In genomic region chr3:8244526-8245194, GRCm38 (mm10) we compare ENCODE assay signal across 8 mouse cellular contexts.
DNase-seq lines count a peak whose midpoint lies in the region; ATAC-seq and TF ChIP-seq lines count a peak whose summit lies in the region.
"Not testable (repeated sequence)": the region's sequence is repeated elsewhere in the genome, so short reads cannot be mapped to it uniquely, and the experiment has no call there.

No protein-coding gene starts in this region.

- DNase-seq in 3T3-L1 (ENCODE audit: low read depth, low spot score) (peak; percentile 74), MN1 (ENCODE audit: low spot score) (peak; percentile 83)
- DNase-seq in c-Kit-positive CD71-positive TER-119-positive erythroid progenitor cells, embryonic 14.5 days (ENCODE audit: low spot score): peak; percentile 62
- DNase-seq in forebrain, embryonic 11.5 days (ENCODE audit: low spot score): peak; percentile 54
- peak; percentile 73 for DNase-seq in intestine, embryonic 14.5 days (ENCODE audit: low spot score)
- DNase-seq in liver, embryonic 14.5 days (ENCODE audit: low read depth in 3 of 3, low spot score in 3 of 3): peak; percentile 53 to 59 (median 57)
- peak; percentile 37 for DNase-seq in neural tube, embryonic 10.5 days (ENCODE audit: extremely low spot score, low spot score)
- DNase-seq in testis, postnatal 14 days (ENCODE audit: low spot score): peak; percentile 11

- not testable (repeated sequence) for H3K27ac ChIP-seq in forebrain, embryonic 11.5 days (ENCODE audit: low read depth, low read length); intestine, embryonic 14.5 days (ENCODE audit: low read depth); liver, embryonic 14.5 days

- not testable (repeated sequence) for TF ChIP-seq EP300 in liver, embryonic 14.5 days (IDR thresholded peaks at IDR 0.05; ENCODE audit: low read depth)

- not testable (repeated sequence) for H3K36me3 ChIP-seq in forebrain, embryonic 11.5 days (ENCODE audit: control insufficient read depth, insufficient read depth, low read length); intestine, embryonic 14.5 days (ENCODE audit: control insufficient read depth, insufficient read depth, low read length); liver, embryonic 14.5 days (replicated peaks; ENCODE audit: control insufficient read depth, insufficient read depth, low read depth)

- H3K27me3 ChIP-seq in forebrain, embryonic 11.5 days (ENCODE audit: control insufficient read depth, insufficient read depth, low read length); intestine, embryonic 14.5 days (replicated peaks; ENCODE audit: control insufficient read depth, insufficient read depth, low read length); liver, embryonic 14.5 days (ENCODE audit: control insufficient read depth, insufficient read depth, low read length): not testable (repeated sequence)

- 91% methylated on average over 4 of the region's 4 CpGs for WGBS in forebrain, embryonic 11.5 days
- 89% methylated on average over 4 of the region's 4 CpGs for WGBS in intestine, embryonic 14.5 days
- 69% methylated on average over 4 of the region's 4 CpGs for WGBS in liver, embryonic 14.5 days (ENCODE audit: insufficient replicate concordance)

- not testable (repeated sequence) for H3K4me3 ChIP-seq in forebrain, embryonic 11.5 days (ENCODE audit: low read depth, low read length); intestine, embryonic 14.5 days (ENCODE audit: low read depth, low read length); liver, embryonic 14.5 days (ENCODE audit: insufficient read depth in 1 of 2, low read depth in 2 of 2, low read length in 2 of 2)

- not testable (repeated sequence) for H3K4me1 ChIP-seq in forebrain, embryonic 11.5 days (replicated peaks; ENCODE audit: control insufficient read depth, insufficient read depth, low read length); intestine, embryonic 14.5 days (replicated peaks; ENCODE audit: control insufficient read depth, insufficient read depth, low read length); liver, embryonic 14.5 days (replicated peaks; ENCODE audit: control insufficient read depth in 2 of 2, insufficient read depth in 2 of 2, low read length in 1 of 2)

- TF ChIP-seq CTCF in liver, embryonic 14.5 days (IDR thresholded peaks at IDR 0.05; ENCODE audit: low read depth): not testable (repeated sequence)

- not testable (repeated sequence) for H3K9ac ChIP-seq in forebrain, embryonic 11.5 days (ENCODE audit: low read length); intestine, embryonic 14.5 days (ENCODE audit: low read length); liver, embryonic 14.5 days (replicated peaks)

- H3K4me2 ChIP-seq in forebrain, embryonic 11.5 days (ENCODE audit: low read depth, low read length, severe bottlenecking); intestine, embryonic 14.5 days (ENCODE audit: low read length); liver, embryonic 14.5 days (ENCODE audit: low read depth): not testable (repeated sequence)

- H3K9me3 ChIP-seq in forebrain, embryonic 11.5 days (ENCODE audit: control insufficient read depth, low read length); intestine, embryonic 14.5 days (ENCODE audit: control insufficient read depth, low read length); liver, embryonic 14.5 days (ENCODE audit: control insufficient read depth, low read length): not testable (repeated sequence)

- ATAC-seq in forebrain, embryonic 11.5 days (replicated peaks; ENCODE audit: low FRiP score); intestine, embryonic 14.5 days (replicated peaks; ENCODE audit: low FRiP score, low TSS enrichment, low read depth); liver, embryonic 14.5 days (ENCODE audit: insufficient read depth): not testable (repeated sequence)

Comparison
In these comparisons a context has a peak if more than half of its experiments do, and no peak if none do; other contexts are left out.
1. DNase-seq: peak in every context shown above with its lines; median percentile 83 in MN1; 74 in 3T3-L1; 73 in intestine, embryonic 14.5 days; 62 in c-Kit-positive CD71-positive TER-119-positive erythroid progenitor cells, embryonic 14.5 days; 57 in liver, embryonic 14.5 days; 54 in forebrain, embryonic 11.5 days; 37 in neural tube, embryonic 10.5 days; 11 in testis, postnatal 14 days.